Mouse (Mus musculus): ENCODE data around the gene Slc25a16. TPM values are rescaled to one million over a fixed set of nuclear protein-coding genes. Genes with fewer than 3 reads are reported as not detected.

Gene Slc25a16
- 8.5 and 21.5 TPM in 2 replicates for polyA plus RNA-seq (2012; rRNA removed)

- peak within 1 kb of the TSS; percentile 75 for H3K4me3 ChIP-seq (ENCODE audit: extremely low read depth, insufficient read depth, insufficient read length)
- TF ChIP-seq POLR2A (IDR thresholded peaks at IDR 0.05; ENCODE audit: low read depth, low read length) = peak; percentile 51
- TF ChIP-seq CTCF (IDR thresholded peaks at IDR 0.05; ENCODE audit: extremely low read depth, insufficient read depth, insufficient read length, insufficient replicate concordance) = no peak
- 8% methylated on average over 50 of the region's 50 CpGs for WGBS
- H3K27me3 ChIP-seq (ENCODE audit: control insufficient read depth, insufficient read depth, low read length) = no peaks in the 10 kb centered on the region
- DNase-seq (ENCODE audit: low read depth in 1 of 2, low spot score in 2 of 2) = peak; percentile 69 to 84
- H3K27ac ChIP-seq (ENCODE audit: insufficient read depth, low read length) = peak within 1 kb of the TSS; percentile 65
- peaks cover 5% of the 10 kb centered on the region; the same call in 1 of the 2 replicates for H3K4me1 ChIP-seq (ENCODE audit: control insufficient read depth, insufficient read depth, insufficient read length)
- H3K36me3 ChIP-seq (ENCODE audit: control insufficient read depth, insufficient read depth, low read length) = no peaks in the 10 kb centered on the region
Observed at GRCm38 (mm10) chr10:62919925-62920765, at the start of gene Slc25a16. Slc25a16 (plus strand) TSS chr10:62920633.

GRCm38 (mm10) chr10:62874828-62875227 is 45.6 kb upstream of the Slc25a16 start:
- 84% methylated on average over 4 of the region's 4 CpGs for WGBS
- DNase-seq (ENCODE audit: low read depth in 1 of 2, low spot score in 2 of 2) = no peak
- Histone ChIP-seq H3K27me3 (ENCODE audit: control insufficient read depth, insufficient read depth, low read length) (no peaks in the 10 kb centered on the region), H3K27ac (ENCODE audit: insufficient read depth, low read length) (no peak overlapping the region), H3K4me1 (ENCODE audit: control insufficient read depth, insufficient read depth, insufficient read length) (no peaks in the 10 kb centered on the region), H3K4me3 (ENCODE audit: extremely low read depth, insufficient read depth, insufficient read length) (no peak overlapping the region), H3K36me3 (ENCODE audit: control insufficient read depth, insufficient read depth, low read length) (no peaks in the 10 kb centered on the region)
- TF ChIP-seq CTCF (IDR thresholded peaks at IDR 0.05; ENCODE audit: extremely low read depth, insufficient read depth, insufficient read length, insufficient replicate concordance) (no peak), POLR2A (IDR thresholded peaks at IDR 0.05; ENCODE audit: low read depth, low read length) (no peak)

- no peak for DNase-seq (ENCODE audit: low read depth in 1 of 2, low spot score in 2 of 2)
- TF ChIP-seq POLR2A (IDR thresholded peaks at IDR 0.05; ENCODE audit: low read depth, low read length) (no peak), CTCF (IDR thresholded peaks at IDR 0.05; ENCODE audit: extremely low read depth, insufficient read depth, insufficient read length, insufficient replicate concordance) (no peak)
- 93% methylated on average over 4 of the region's 4 CpGs for WGBS
Observed at GRCm38 (mm10) chr10:62875565-62875964, 44.9 kb upstream of the Slc25a16 start.

GRCm38 (mm10) chr10:62878056-62878455 is 42.4 kb upstream of the Slc25a16 start:
- Histone ChIP-seq H3K27ac (ENCODE audit: insufficient read depth, low read length) (no peak overlapping the region), H3K4me1 (ENCODE audit: control insufficient read depth, insufficient read depth, insufficient read length) (no peaks in the 10 kb centered on the region), H3K4me3 (ENCODE audit: extremely low read depth, insufficient read depth, insufficient read length) (no peak overlapping the region), H3K36me3 (ENCODE audit: control insufficient read depth, insufficient read depth, low read length) (no peaks in the 10 kb centered on the region), H3K27me3 (ENCODE audit: control insufficient read depth, insufficient read depth, low read length) (no peaks in the 10 kb centered on the region)
- 89% methylated on average over 13 of the region's 13 CpGs for WGBS
- TF ChIP-seq POLR2A (IDR thresholded peaks at IDR 0.05; ENCODE audit: low read depth, low read length) = no peak
- TF ChIP-seq CTCF (IDR thresholded peaks at IDR 0.05; ENCODE audit: extremely low read depth, insufficient read depth, insufficient read length, insufficient replicate concordance) = no peak
- DNase-seq (ENCODE audit: low read depth in 1 of 2, low spot score in 2 of 2) = no peak

More at GRCm38 (mm10) chr10:62875565-62875964, 44.9 kb upstream of the Slc25a16 start:
- no peaks in the 10 kb centered on the region for H3K36me3 ChIP-seq (ENCODE audit: control insufficient read depth, insufficient read depth, low read length)
- no peak overlapping the region for H3K27ac ChIP-seq (ENCODE audit: insufficient read depth, low read length)
- H3K27me3 ChIP-seq (ENCODE audit: control insufficient read depth, insufficient read depth, low read length) = no peaks in the 10 kb centered on the region
- no peaks in the 10 kb centered on the region for H3K4me1 ChIP-seq (ENCODE audit: control insufficient read depth, insufficient read depth, insufficient read length)
- H3K4me3 ChIP-seq (ENCODE audit: extremely low read depth, insufficient read depth, insufficient read length) = no peak overlapping the region

- WGBS = 37% methylated on average over 5 of the region's 5 CpGs
- Histone ChIP-seq H3K4me3 (ENCODE audit: extremely low read depth, insufficient read depth, insufficient read length) (no peak overlapping the region), H3K27ac (ENCODE audit: insufficient read depth, low read length) (no peak overlapping the region), H3K36me3 (ENCODE audit: control insufficient read depth, insufficient read depth, low read length) (no peaks in the 10 kb centered on the region), H3K27me3 (ENCODE audit: control insufficient read depth, insufficient read depth, low read length) (0 out of 2 replicates have a peak, but pooled peaks cover under 1% of the 10 kb centered on the region), H3K4me1 (ENCODE audit: control insufficient read depth, insufficient read depth, insufficient read length) (no peaks in the 10 kb centered on the region)
- no peak for DNase-seq (ENCODE audit: low read depth in 1 of 2, low spot score in 2 of 2)
- TF ChIP-seq CTCF (IDR thresholded peaks at IDR 0.05; ENCODE audit: extremely low read depth, insufficient read depth, insufficient read length, insufficient replicate concordance) (peak; percentile 14; the same call in 1 of the 2 replicates), POLR2A (IDR thresholded peaks at IDR 0.05; ENCODE audit: low read depth, low read length) (no peak)
Observed at GRCm38 (mm10) chr10:62881211-62881610, 39.2 kb upstream of the Slc25a16 start.

- TF ChIP-seq CTCF (IDR thresholded peaks at IDR 0.05; ENCODE audit: extremely low read depth, insufficient read depth, insufficient read length, insufficient replicate concordance) (no peak), POLR2A (IDR thresholded peaks at IDR 0.05; ENCODE audit: low read depth, low read length) (no peak)
- H3K27ac ChIP-seq (ENCODE audit: insufficient read depth, low read length) = no peak overlapping the region
- H3K4me1 ChIP-seq (ENCODE audit: control insufficient read depth, insufficient read depth, insufficient read length) = peaks cover 5% of the 10 kb centered on the region; the same call in 1 of the 2 replicates
- no peak for DNase-seq (ENCODE audit: low read depth in 1 of 2, low spot score in 2 of 2)
- WGBS = 21% methylated on average over 9 of the region's 9 CpGs
- H3K36me3 ChIP-seq (ENCODE audit: control insufficient read depth, insufficient read depth, low read length) = no peaks in the 10 kb centered on the region
- H3K27me3 ChIP-seq (ENCODE audit: control insufficient read depth, insufficient read depth, low read length) = peaks cover 11% of the 10 kb centered on the region
- no peak overlapping the region for H3K4me3 ChIP-seq (ENCODE audit: extremely low read depth, insufficient read depth, insufficient read length)
Observed at GRCm38 (mm10) chr10:62883933-62884372, 36.5 kb upstream of the Slc25a16 start.

GRCm38 (mm10) chr10:62884517-62884916 is 35.9 kb upstream of the Slc25a16 start:
- WGBS = 73% methylated on average over 1 of the region's 1 CpGs
- Histone ChIP-seq H3K27ac (ENCODE audit: insufficient read depth, low read length) (no peak overlapping the region), H3K4me3 (ENCODE audit: extremely low read depth, insufficient read depth, insufficient read length) (no peak overlapping the region), H3K4me1 (ENCODE audit: control insufficient read depth, insufficient read depth, insufficient read length) (peaks cover 5% of the 10 kb centered on the region; the same call in 1 of the 2 replicates), H3K36me3 (ENCODE audit: control insufficient read depth, insufficient read depth, low read length) (no peaks in the 10 kb centered on the region), H3K27me3 (ENCODE audit: control insufficient read depth, insufficient read depth, low read length) (peaks cover 11% of the 10 kb centered on the region)
- DNase-seq (ENCODE audit: low read depth in 1 of 2, low spot score in 2 of 2) = no peak
- no peak for TF ChIP-seq CTCF (IDR thresholded peaks at IDR 0.05; ENCODE audit: extremely low read depth, insufficient read depth, insufficient read length, insufficient replicate concordance)
- no peak for TF ChIP-seq POLR2A (IDR thresholded peaks at IDR 0.05; ENCODE audit: low read depth, low read length)
